Mouse (Mus musculus): Measurements from ENCODE around the gene Slc39a5.

DNA sequence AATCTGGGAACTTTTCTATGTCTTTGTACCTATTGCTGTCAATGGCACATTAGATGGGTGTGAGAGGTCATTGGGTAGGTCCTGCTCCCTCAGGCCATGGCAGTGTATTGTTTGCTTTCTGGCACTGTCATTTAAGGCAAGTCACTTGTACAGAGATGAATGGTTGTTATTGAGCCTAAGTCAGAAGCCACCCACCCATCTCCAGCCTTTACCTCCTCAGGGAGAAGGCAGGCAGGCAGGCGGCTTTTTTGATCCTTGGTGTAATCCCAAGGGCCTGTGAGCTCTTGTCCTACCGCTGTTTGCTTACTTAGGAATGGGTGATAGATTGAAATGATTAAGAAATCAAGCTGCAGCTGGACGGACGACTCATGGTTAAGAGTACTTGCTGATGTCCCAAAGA lies 28.4 kb upstream of the Slc39a5 start:
- TF ChIP-seq CTCF (IDR thresholded peaks at IDR 0.05; ENCODE audit: insufficient read depth, low read depth, low read length): no peak
- no peak for TF ChIP-seq POLR2A (IDR thresholded peaks at IDR 0.05; ENCODE audit: insufficient read depth, low read depth, low read length)
